Mouse (Mus musculus): ENCODE measurements at regions not wholly inside any gene's neighbourhood (a gene's known extent, or its start where the extent isn't known, plus 50 kb on each side); places are given as distances from the start of the nearest gene placed in this dataset.

- DNase-seq (ENCODE audit: low spot score): no peak
Observed at GRCm38 (mm10) chr15:27270203-27270602, 196.3 kb upstream of the Ank start.

- DNase-seq (ENCODE audit: low spot score): no peak
Observed at GRCm38 (mm10) chr15:27282279-27282678, 184.2 kb upstream of the Ank start.

- DNase-seq (ENCODE audit: low spot score): no peak
Observed at GRCm38 (mm10) chr15:27303856-27304255, 162.6 kb upstream of the Ank start.

- DNase-seq (ENCODE audit: low spot score): no peak
Observed at GRCm38 (mm10) chr15:27304256-27304655, 162.2 kb upstream of the Ank start.

- DNase-seq (ENCODE audit: low spot score): no peak
Observed at GRCm38 (mm10) chr15:27305035-27305434, 161.4 kb upstream of the Ank start.

- no peak for DNase-seq (ENCODE audit: low spot score)
Observed at GRCm38 (mm10) chr15:27308639-27309038, 157.8 kb upstream of the Ank start.

- DNase-seq (ENCODE audit: low spot score): peak; percentile 78
Observed at GRCm38 (mm10) chr15:27315964-27316745, 150.3 kb upstream of the Ank start.

GRCm38 (mm10) chr15:27316746-27317129 lies 149.7 kb upstream of the Ank start:
- no peak for DNase-seq (ENCODE audit: low spot score)

- no peak for DNase-seq (ENCODE audit: low spot score)
Observed at GRCm38 (mm10) chr15:27321915-27322665, 144.4 kb upstream of the Ank start.

GRCm38 (mm10) chr15:27325847-27326548 lies 140.5 kb upstream of the Ank start:
- peak; percentile 85 for DNase-seq (ENCODE audit: low spot score)

- no peak for DNase-seq (ENCODE audit: low spot score)
Observed at GRCm38 (mm10) chr15:27326549-27326876, 140.0 kb upstream of the Ank start.

GRCm38 (mm10) chr15:27327744-27328143 lies 138.7 kb upstream of the Ank start:
- DNase-seq (ENCODE audit: low spot score): no peak

GRCm38 (mm10) chr15:27328441-27328840 lies 138.0 kb upstream of the Ank start:
- DNase-seq (ENCODE audit: low spot score): no peak

- no peak for DNase-seq (ENCODE audit: low spot score)
Observed at GRCm38 (mm10) chr15:27340070-27340469, 126.4 kb upstream of the Ank start.

GRCm38 (mm10) chr15:27341518-27341976 lies 124.9 kb upstream of the Ank start:
- no peak for DNase-seq (ENCODE audit: low spot score)

GRCm38 (mm10) chr15:27358441-27358840 lies 108.0 kb upstream of the Ank start:
- no peak for DNase-seq (ENCODE audit: low spot score)

- no peak for DNase-seq (ENCODE audit: low spot score)
Observed at GRCm38 (mm10) chr15:27359271-27359670, 107.2 kb upstream of the Ank start.

- no peak for DNase-seq (ENCODE audit: low spot score)
Observed at GRCm38 (mm10) chr15:27374517-27374916, 92.0 kb upstream of the Ank start.

- DNase-seq (ENCODE audit: low spot score): no peak
Observed at GRCm38 (mm10) chr15:27378601-27379094, 87.8 kb upstream of the Ank start.

- peak; percentile 34 for DNase-seq (ENCODE audit: low spot score)
Observed at GRCm38 (mm10) chr15:27380436-27380945, 86.0 kb upstream of the Ank start.

- no peak for DNase-seq (ENCODE audit: low spot score)
Observed at GRCm38 (mm10) chr15:27381565-27381964, 84.9 kb upstream of the Ank start.

- no peak for DNase-seq (ENCODE audit: low spot score)
Observed at GRCm38 (mm10) chr15:27390567-27390966, 75.9 kb upstream of the Ank start.

Measured in retina, embryonic 14.5 days (tissue).